Mouse (Mus musculus) Patski (cell line): ENCODE measurements around the gene Nectin1. TPM values are rescaled to one million over a fixed set of nuclear protein-coding genes. Genes with fewer than 3 reads are reported as not detected.
A peak's percentile ranks its signal among the peaks of the same experiment; 100 is the strongest.

Experiments
- ATAC-seq: fragments of 100-300 bp; one replicate; pipeline ENCODE4 v1.8.0; 2021
- CTCF ChIA-PET: fragments of 350-600 bp; sonication (Branson Sonifier 250); formaldehyde crosslinking; loops from one replicate; lab custom pipeline; 2022; ENCODE audit warnings: inconsistent platforms; lab: Charles Lee
- POLR2A ChIA-PET: fragments of 350-600 bp; sonication (Branson Sonifier 250); formaldehyde crosslinking; loops from one replicate; lab custom pipeline; 2022; ENCODE audit warnings: antibody characterized with exemption, inconsistent platforms; lab: Charles Lee
- DNase-seq: peaks from one replicate; pipeline ENCODE4 v3.0.0-alpha.2; 2011; ENCODE audit warnings: low read depth, low spot score
- H3K27me3 ChIP-seq: fragments of 371-371 bp; one replicate; pipeline ENCODE4 v1.5.1; 2021
- CTCF ChIP-seq: fragments of 100-300 bp; IDR thresholded peaks from one replicate; pipeline ENCODE4 v1.5.1; 2021
- in situ Hi-C: fragments of 300-500 bp; cut with MboI; formaldehyde crosslinking; loops from 3 replicates; pipeline ENCODE4 v1.11.1; 2018; ENCODE audit warnings: low pct_unique_long_range_greater_than_20kb, mixed read lengths
- polyA plus RNA-seq: library from polyadenylated mRNA; unstranded; gene quantifications from one replicate; pipeline ENCODE4 v1.2.3, GENCODE M21; 2021

Nectin1 gene
- polyA plus RNA-seq, 1 experiment from 2014 or later: 2.8 TPM

GRCm38 (mm10) chr9:43738480-43739084 lies 5.2 kb upstream of the Nectin1 start:
- ATAC-seq (no peak), DNase-seq (no peak)
- no peak for TF ChIP-seq CTCF
- CTCF ChIA-PET: no interaction called here
- in situ Hi-C loops: loop anchor here (25.0 kb wide), 1 partner anchor 224 kb away; no protein-coding TSS in a partner anchor
- POLR2A ChIA-PET: no interaction called here
- peaks cover 28% of the 10 kb centered on the region for H3K27me3 ChIP-seq

DNA sequence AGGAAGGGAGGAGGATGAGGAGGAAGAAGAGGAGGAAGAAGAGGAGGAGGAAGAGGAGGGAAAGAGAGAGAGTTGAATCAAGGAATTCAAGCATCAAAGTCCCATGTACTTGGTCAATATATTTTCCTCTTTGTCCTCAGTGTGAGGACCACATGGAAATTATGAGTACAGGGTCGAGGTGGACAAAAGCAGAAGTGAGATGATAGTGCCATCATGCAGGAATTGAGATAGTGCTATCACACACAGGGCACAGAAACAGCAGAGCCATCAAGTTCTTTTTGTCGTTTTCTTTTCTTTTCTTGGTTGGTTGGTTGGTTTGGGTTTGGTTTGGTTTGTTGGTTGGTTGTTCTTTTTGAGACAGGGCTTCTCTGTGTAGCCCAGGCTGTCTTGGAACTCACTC lies 2.5 kb upstream of the Nectin1 start:
- ChIA-PET CTCF (no interaction called here), POLR2A (no interaction called here)
- peaks cover 22% of the 10 kb centered on the region for H3K27me3 ChIP-seq
- ATAC-seq: no peak
- no peak for DNase-seq
- in situ Hi-C loops: loop anchor here (25.0 kb wide), 1 partner anchor 221 kb away; no protein-coding TSS in a partner anchor
- no peak for TF ChIP-seq CTCF

- TF ChIP-seq CTCF: no peak
- no peak for DNase-seq
- no peak for ATAC-seq
- in situ Hi-C loops: loop anchor here (25.0 kb wide), 1 partner anchor 220 kb away; no protein-coding TSS in a partner anchor
- POLR2A ChIA-PET: no interaction called here
- CTCF ChIA-PET: no interaction called here
- H3K27me3 ChIP-seq: peaks cover 15% of the 10 kb centered on the region
Observed at GRCm38 (mm10) chr9:43742066-43742465, 1.7 kb upstream of the Nectin1 start.

GRCm38 (mm10) chr9:43742902-43743646 lies 710 bp upstream of the Nectin1 start:
- ChIA-PET CTCF (interaction anchor here (1.1 to 1.6 kb wide), 3 partner anchors 16 to 58 kb away, joined by 3 to 10 read pairs (median 3); no protein-coding TSS in a partner anchor), POLR2A (interaction anchor here (0.5 kb wide), 1 partner anchor 17 kb away, joined by 4 read pairs; no protein-coding TSS in a partner anchor)
- peaks cover 9% of the 10 kb centered on the region for H3K27me3 ChIP-seq
- in situ Hi-C loops: loop anchor here (25.0 kb wide), 1 partner anchor 219 kb away; no protein-coding TSS in a partner anchor
- DNase-seq (no peak), ATAC-seq (no peak)
- TF ChIP-seq CTCF: no peak

DNA sequence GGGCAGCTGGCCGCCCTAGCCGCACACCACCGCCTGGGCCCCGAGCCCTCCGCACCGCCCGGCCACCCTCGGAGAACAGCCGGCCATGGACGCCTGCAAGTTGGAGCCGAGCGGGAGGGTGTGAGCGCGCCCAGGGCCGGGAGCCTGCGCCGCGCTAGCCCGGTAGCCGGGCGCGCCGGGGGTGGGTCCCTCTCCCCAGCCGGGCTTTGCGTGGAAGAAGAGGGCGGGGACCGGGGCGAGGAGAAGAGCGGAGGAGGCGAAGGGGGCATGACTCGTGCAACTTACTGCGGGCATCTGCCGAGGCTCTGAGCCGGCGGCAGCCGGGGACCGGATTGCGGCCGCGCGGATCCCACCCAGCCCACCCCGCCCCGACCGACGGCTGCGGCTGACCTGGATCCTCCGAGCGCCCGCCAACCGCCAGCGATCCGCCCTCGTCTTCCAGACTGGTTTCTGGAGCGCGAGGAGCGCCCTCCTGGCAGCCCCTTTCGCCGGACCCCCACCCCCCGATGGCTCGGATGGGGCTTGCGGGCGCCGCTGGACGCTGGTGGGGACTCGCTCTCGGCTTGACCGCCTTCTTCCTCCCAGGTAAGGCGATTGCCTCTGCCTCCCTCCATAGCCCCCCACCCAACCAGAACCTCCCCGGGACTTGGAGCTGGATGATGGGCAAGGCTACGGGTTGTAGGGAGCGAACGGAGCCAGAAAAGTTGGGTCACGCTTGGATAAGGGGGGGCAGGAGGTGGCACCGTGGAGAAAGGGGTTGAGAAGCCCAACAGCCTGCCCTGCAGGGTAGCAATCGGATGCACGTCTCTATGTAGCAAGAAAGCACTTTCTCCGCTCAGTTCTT lies 576 bp downstream of the Nectin1 start:
- peak; percentile 51 for ATAC-seq
- POLR2A ChIA-PET: no interaction called here

GRCm38 (mm10) chr9:43745051-43745792 lies 1.4 kb downstream of the Nectin1 start:
- ATAC-seq (no peak), DNase-seq (no peak)
- peaks cover 7% of the 10 kb centered on the region for H3K27me3 ChIP-seq
- in situ Hi-C loops: loop anchor here (25.0 kb wide), 1 partner anchor 217 kb away; no protein-coding TSS in a partner anchor
- ChIA-PET CTCF (interaction anchor here (1.0 kb wide), 1 partner anchor 9 kb away, joined by 3 read pairs; no protein-coding TSS in a partner anchor), POLR2A (interaction anchor here (0.6 kb wide), 1 partner anchor 9 kb away, joined by 3 read pairs; no protein-coding TSS in a partner anchor)
- TF ChIP-seq CTCF: no peak

More for the DNA sequence above, 576 bp downstream of the Nectin1 start:
- CTCF ChIA-PET: interaction anchor here (1.0 to 1.6 kb wide), 4 partner anchors 10 to 57 kb away, joined by 3 to 10 read pairs (median 3); no protein-coding TSS in a partner anchor
- in situ Hi-C loops: loop anchor here (25.0 kb wide), 1 partner anchor 218 kb away; no protein-coding TSS in a partner anchor
- peaks cover 9% of the 10 kb centered on the region for H3K27me3 ChIP-seq
- no peak for TF ChIP-seq CTCF
- no peak for DNase-seq

GRCm38 (mm10) chr9:43745951-43746703 lies 2.3 kb downstream of the Nectin1 start:
- DNase-seq: no peak
- in situ Hi-C loops: loop anchor here (25.0 kb wide), 1 partner anchor 216 kb away; no protein-coding TSS in a partner anchor
- no peaks in the 10 kb centered on the region for H3K27me3 ChIP-seq
- no peak for TF ChIP-seq CTCF
- POLR2A ChIA-PET: no interaction called here
- CTCF ChIA-PET: no interaction called here
- ATAC-seq: no peak

DNA sequence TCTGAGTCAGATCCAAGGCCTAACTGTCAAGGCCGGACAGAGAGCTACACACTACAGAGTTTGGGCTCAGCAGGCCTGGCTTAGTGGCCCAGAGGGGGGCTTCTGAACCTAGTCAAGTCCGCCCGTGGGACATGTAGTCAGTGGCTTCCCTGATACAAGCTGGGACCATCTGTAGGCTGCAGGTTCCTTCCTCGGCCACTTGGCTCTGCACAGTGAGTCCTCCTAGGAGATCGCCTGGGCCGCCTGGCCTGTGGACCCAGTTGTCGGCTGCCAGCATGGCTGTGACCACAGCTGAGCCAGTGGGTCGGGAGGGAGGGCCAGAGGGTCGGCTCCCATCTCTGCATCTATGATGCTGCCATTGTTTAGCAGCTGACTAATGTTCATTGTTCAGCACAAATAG lies 3.9 kb downstream of the Nectin1 start:
- ChIA-PET CTCF (no interaction called here), POLR2A (no interaction called here)
- in situ Hi-C loops: loop anchor here (25.0 kb wide), 1 partner anchor 215 kb away; no protein-coding TSS in a partner anchor
- ATAC-seq (no peak), DNase-seq (no peak)
- TF ChIP-seq CTCF: no peak
- no peaks in the 10 kb centered on the region for H3K27me3 ChIP-seq

GRCm38 (mm10) chr9:43748519-43748918 lies 4.7 kb downstream of the Nectin1 start:
- ChIA-PET POLR2A (interaction anchor here (0.7 kb wide), 1 partner anchor 307 kb away, joined by 4 read pairs; no protein-coding TSS in a partner anchor), CTCF (no interaction called here)
- TF ChIP-seq CTCF: no peak
- no peaks in the 10 kb centered on the region for H3K27me3 ChIP-seq
- ATAC-seq: no peak
- in situ Hi-C loops: loop anchor here (25.0 kb wide), 1 partner anchor 214 kb away; no protein-coding TSS in a partner anchor
- no peak for DNase-seq
